Mouse (Mus musculus) T-helper 17 cell (primary cell): ENCODE results near the gene Fbxo47.

Experiments used
- in situ Hi-C, 2 experiments: fragments of 300-600 bp; cut with MboI, MseI; formaldehyde crosslinking; loops; 1 replicate in 1 of 2; 2 replicates in 1 of 2; pipeline ENCODE4 v1.15.1; 2025; ENCODE audit warnings: high pct_unique_total_duplicates in 2 of 2

Fbxo47 gene

GRCm38 (mm10) chr11:97837051-97837450, 46.9 kb downstream of the Fbxo47 start:
- in situ Hi-C loops = loop anchor here (5.0 to 25.0 kb wide), 3 partner anchors 35 to 1775 kb away; partner anchors contain the start of gene Ube2z (in 1 of the 2)

- in situ Hi-C loops = loop anchor here (5.0 to 25.0 kb wide), 3 partner anchors 34 to 1774 kb away; partner anchors contain the start of gene Ube2z (in 1 of the 2)
These were observed 47.4 kb downstream of the Fbxo47 start for GRCm38 (mm10) chr11:97836541-97836940.

- in situ Hi-C loops = loop anchor here in 1 of 2 experiments (25.0 kb wide), 1 partner anchor 1771 kb away; the partner anchor contains the start of gene Ube2z
These were observed 50.6 kb downstream of the Fbxo47 start for GRCm38 (mm10) chr11:97833352-97833751.

GRCm38 (mm10) chr11:97832001-97832400, 52.0 kb downstream of the Fbxo47 start:
- in situ Hi-C loops = loop anchor here in 1 of 2 experiments (25.0 kb wide), 1 partner anchor 1770 kb away; the partner anchor contains the start of gene Ube2z

GRCm38 (mm10) chr11:97830501-97830900, 53.5 kb downstream of the Fbxo47 start:
- in situ Hi-C loops = loop anchor here in 1 of 2 experiments (25.0 kb wide), 1 partner anchor 1768 kb away; the partner anchor contains the start of gene Ube2z

- in situ Hi-C loops = loop anchor here in 1 of 2 experiments (10.0 to 25.0 kb wide), 2 partner anchors 1525 to 1768 kb away; partner anchors contain the start of genes Hoxb5 and Ube2z
These were observed 54.0 kb downstream of the Fbxo47 start for GRCm38 (mm10) chr11:97829913-97830476.

- in situ Hi-C loops = loop anchor here in 1 of 2 experiments (10.0 to 25.0 kb wide), 2 partner anchors 1525 to 1767 kb away; partner anchors contain the start of genes Hoxb5 and Ube2z
These were observed 54.6 kb downstream of the Fbxo47 start for GRCm38 (mm10) chr11:97829365-97829764.

- in situ Hi-C loops = loop anchor here in 1 of 2 experiments (10.0 to 25.0 kb wide), 2 partner anchors 1523 to 1765 kb away; partner anchors contain the start of genes Hoxb5 and Ube2z
These were observed 56.3 kb downstream of the Fbxo47 start for GRCm38 (mm10) chr11:97827654-97828053.

GRCm38 (mm10) chr11:97826414-97826813, 57.5 kb downstream of the Fbxo47 start:
- in situ Hi-C loops = loop anchor here in 1 of 2 experiments (10.0 to 25.0 kb wide), 2 partner anchors 1522 to 1764 kb away; partner anchors contain the start of genes Hoxb5 and Ube2z

- in situ Hi-C loops = loop anchor here in 1 of 2 experiments (10.0 to 25.0 kb wide), 2 partner anchors 1521 to 1764 kb away; partner anchors contain the start of genes Hoxb5 and Ube2z
These were observed 58.0 kb downstream of the Fbxo47 start for GRCm38 (mm10) chr11:97825971-97826370.

GRCm38 (mm10) chr11:97825295-97825694, 58.7 kb downstream of the Fbxo47 start:
- in situ Hi-C loops = loop anchor here in 1 of 2 experiments (10.0 to 25.0 kb wide), 2 partner anchors 1520 to 1763 kb away; partner anchors contain the start of genes Hoxb5 and Ube2z

- in situ Hi-C loops = loop anchor here in 1 of 2 experiments (10.0 to 25.0 kb wide), 2 partner anchors 1520 to 1763 kb away; partner anchors contain the start of genes Hoxb5 and Ube2z
These were observed 59.1 kb downstream of the Fbxo47 start for GRCm38 (mm10) chr11:97824895-97825294.

GRCm38 (mm10) chr11:97824168-97824567, 59.8 kb downstream of the Fbxo47 start:
- in situ Hi-C loops = loop anchor here in 1 of 2 experiments (10.0 kb wide), 1 partner anchor 1519 kb away; the partner anchor contains the start of gene Hoxb5

GRCm38 (mm10) chr11:97822840-97823603, 60.9 kb downstream of the Fbxo47 start:
- in situ Hi-C loops = loop anchor here in 1 of 2 experiments (10.0 kb wide), 1 partner anchor 1518 kb away; the partner anchor contains the start of gene Hoxb5

GRCm38 (mm10) chr11:97821401-97822064, 62.4 kb downstream of the Fbxo47 start:
- in situ Hi-C loops = loop anchor here in 1 of 2 experiments (10.0 kb wide), 1 partner anchor 1517 kb away; the partner anchor contains the start of gene Hoxb5

- in situ Hi-C loops = loop anchor here in 1 of 2 experiments (10.0 kb wide), 1 partner anchor 1516 kb away; the partner anchor contains the start of gene Hoxb5
These were observed 63.1 kb downstream of the Fbxo47 start for GRCm38 (mm10) chr11:97820840-97821239.

GRCm38 (mm10) chr11:97819923-97820322, 64.0 kb downstream of the Fbxo47 start:
- in situ Hi-C loops = loop anchor here in 1 of 2 experiments (10.0 kb wide), 1 partner anchor 1515 kb away; the partner anchor contains the start of gene Hoxb5

- in situ Hi-C loops = no loop called here
These were observed 64.9 kb downstream of the Fbxo47 start for GRCm38 (mm10) chr11:97819102-97819501.

- in situ Hi-C loops = no loop called here
These were observed 65.4 kb downstream of the Fbxo47 start for GRCm38 (mm10) chr11:97818571-97818970.

- in situ Hi-C loops = no loop called here
These were observed 66.0 kb downstream of the Fbxo47 start for GRCm38 (mm10) chr11:97818003-97818402.
